Mouse (Mus musculus): Measurements from ENCODE around the gene Hmgb1.

The Hmgb1 gene

DNA sequence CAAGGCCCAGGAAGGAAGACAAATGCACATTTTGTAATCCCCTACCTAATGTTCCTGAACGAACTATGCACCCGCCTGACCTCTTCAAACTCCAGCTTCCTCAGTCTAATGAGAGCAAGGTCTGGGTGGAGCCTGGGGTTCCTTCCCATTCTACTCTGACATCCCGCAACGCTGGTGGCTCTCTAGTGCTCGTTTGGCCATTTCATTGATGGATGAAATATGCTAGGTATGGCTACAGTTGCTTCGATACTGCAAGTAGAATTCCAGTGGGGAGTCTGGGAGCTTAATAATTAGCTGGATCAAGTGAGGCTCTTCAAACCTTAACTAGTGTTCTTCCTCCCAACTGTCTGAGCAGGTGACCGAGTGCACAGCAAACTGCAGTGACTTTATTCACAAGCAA is 163.2 kb downstream of the Hmgb1 start:
- DNase-seq (ENCODE audit: low read depth, low spot score): no peak

- peak; percentile 32 for DNase-seq (ENCODE audit: low read depth, low spot score)
These were observed 163.6 kb downstream of the Hmgb1 start for GRCm38 (mm10) chr5:149020681-149021062.

- no peak for DNase-seq (ENCODE audit: low read depth, low spot score)
These were observed 164.1 kb downstream of the Hmgb1 start for GRCm38 (mm10) chr5:149020059-149020680.

- no peak for DNase-seq (ENCODE audit: low read depth, low spot score)
These were observed 166.4 kb downstream of the Hmgb1 start for GRCm38 (mm10) chr5:149017666-149018415.

DNA sequence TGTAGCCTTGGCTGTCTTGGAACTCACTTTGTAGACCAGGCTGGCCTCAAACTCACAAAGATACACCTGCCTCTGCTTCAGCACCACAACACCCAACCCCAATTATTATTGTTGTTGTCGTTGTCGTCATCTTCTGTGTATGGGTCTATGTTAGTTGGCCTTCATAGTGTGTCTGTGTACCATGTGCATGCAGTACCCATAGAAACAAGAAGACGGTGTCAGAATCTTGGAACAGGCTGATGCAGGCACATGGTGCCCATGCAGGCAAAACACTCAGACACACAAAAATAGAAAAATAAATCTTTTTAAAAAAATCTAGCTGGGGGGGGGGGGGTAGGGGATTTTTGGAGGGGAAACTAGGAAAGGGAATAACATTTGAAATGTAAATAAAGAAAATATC is 167.1 kb downstream of the Hmgb1 start:
- DNase-seq (ENCODE audit: low read depth, low spot score): no peak

- no peak for DNase-seq (ENCODE audit: low read depth, low spot score)
These were observed 168.0 kb downstream of the Hmgb1 start for GRCm38 (mm10) chr5:149016261-149016660.

DNA sequence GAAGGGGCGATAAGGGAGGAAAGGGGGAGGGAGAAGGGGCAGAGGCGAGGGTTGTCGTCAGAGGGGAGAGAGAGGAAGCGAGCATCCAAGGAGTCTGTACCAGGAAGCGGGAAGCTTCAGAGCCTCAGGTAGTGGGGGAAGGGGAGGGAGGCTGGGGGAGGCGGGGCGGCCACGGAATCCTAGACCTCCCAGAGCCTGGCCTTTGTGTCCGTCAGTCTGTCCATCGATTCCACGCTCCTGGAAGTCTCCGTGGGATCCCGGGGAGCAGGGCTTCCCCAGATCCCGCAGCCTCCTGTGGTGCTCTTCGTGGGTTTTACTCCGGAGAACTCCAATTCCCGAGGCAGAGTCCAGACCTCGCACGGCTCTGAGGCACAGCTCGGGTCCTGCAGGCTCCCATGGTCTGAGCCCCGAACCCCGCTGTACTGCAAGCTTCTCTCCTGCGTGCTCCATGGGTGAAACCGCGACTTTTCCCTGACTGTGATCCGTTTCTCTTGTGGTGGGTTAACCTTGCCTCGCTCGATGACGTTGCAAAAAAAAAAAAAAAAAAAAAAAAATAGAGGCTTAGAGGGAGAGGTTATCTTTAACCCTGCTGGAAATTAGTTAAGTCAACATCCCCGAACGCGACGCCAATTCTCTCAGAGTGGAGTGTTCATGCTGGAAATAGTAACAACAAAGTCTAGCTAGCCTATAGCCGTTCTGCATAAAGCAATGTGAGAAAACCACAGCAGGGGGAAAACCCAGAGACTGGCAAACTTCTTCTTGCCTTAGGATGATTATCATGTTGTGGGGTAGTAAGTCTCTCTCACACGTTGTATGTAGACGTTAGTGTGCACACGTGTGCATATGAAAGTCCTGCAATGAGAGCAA is 168.7 kb downstream of the Hmgb1 start:
- peak; percentile 57 for DNase-seq (ENCODE audit: low read depth, low spot score)

DNA sequence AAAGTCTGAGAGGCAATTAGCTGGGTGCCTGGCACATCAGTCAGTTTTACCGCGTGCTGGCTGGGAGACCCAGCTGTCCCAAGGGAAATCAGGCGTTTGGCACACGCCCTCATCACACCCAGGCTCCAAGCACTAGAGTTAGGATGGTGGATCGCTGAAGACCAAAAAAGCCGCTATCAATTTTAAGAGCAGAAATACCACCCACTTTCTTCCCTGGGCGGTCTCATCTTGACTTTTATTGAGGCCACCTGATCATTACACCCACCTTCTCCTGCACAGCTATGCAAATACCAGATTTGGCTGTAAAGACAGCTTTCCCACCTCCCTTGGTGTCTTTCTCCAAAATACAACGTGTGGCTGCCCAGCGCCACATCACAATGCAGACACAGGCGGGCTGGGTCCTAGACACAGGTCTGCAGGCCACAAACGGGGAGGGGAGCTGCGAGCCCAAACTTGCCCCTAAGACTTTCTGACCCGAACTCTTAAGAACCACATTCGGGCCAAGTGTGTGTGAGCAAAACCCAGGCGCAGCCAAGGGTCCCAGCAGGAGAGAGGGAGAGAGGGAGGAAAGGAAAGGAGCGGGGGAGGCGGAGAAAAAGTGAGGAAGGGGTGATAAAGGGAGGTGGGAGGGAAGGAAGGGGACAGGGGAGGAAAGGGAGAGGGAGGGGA is 169.6 kb downstream of the Hmgb1 start:
- peak; percentile 70 for DNase-seq (ENCODE audit: low read depth, low spot score)

GRCm38 (mm10) chr5:149013817-149014508 is 170.3 kb downstream of the Hmgb1 start:
- DNase-seq (ENCODE audit: low read depth, low spot score): no peak

GRCm38 (mm10) chr5:149009111-149009510 is 175.2 kb downstream of the Hmgb1 start:
- no peak for DNase-seq (ENCODE audit: low read depth, low spot score)

- no peak for DNase-seq (ENCODE audit: low read depth, low spot score)
These were observed 177.0 kb downstream of the Hmgb1 start for GRCm38 (mm10) chr5:149007295-149007646.

GRCm38 (mm10) chr5:149006362-149007294 is 177.7 kb downstream of the Hmgb1 start:
- DNase-seq (ENCODE audit: low read depth, low spot score): peak; percentile 99

GRCm38 (mm10) chr5:149005701-149006361 is 178.5 kb downstream of the Hmgb1 start:
- DNase-seq (ENCODE audit: low read depth, low spot score): peak; percentile 50

DNA sequence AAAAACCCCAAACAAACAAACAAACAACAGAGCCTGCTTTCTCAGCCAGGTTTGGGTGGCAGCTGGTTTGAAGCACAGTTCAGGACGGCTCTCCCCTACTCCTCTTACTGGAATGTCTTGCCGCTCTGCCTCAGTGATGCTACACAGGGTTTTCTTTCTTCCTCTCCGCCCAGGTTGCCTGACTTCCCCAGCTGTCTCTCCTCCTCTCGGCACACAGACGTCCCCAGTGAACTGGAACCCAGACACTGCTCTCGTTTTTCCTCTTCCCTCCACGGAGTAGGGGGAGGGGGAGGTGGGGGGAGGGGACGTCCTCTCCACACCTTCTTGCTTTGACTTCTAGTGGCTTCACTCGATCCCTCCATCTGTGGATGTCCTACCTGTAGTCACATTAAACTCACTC is 179.2 kb downstream of the Hmgb1 start:
- no peak for DNase-seq (ENCODE audit: low read depth, low spot score)

GRCm38 (mm10) chr5:149003137-149003536 is 181.2 kb downstream of the Hmgb1 start:
- DNase-seq (ENCODE audit: low read depth, low spot score): no peak

- no peak for DNase-seq (ENCODE audit: low read depth, low spot score)
These were observed 181.5 kb downstream of the Hmgb1 start for GRCm38 (mm10) chr5:149002803-149003115.

DNA sequence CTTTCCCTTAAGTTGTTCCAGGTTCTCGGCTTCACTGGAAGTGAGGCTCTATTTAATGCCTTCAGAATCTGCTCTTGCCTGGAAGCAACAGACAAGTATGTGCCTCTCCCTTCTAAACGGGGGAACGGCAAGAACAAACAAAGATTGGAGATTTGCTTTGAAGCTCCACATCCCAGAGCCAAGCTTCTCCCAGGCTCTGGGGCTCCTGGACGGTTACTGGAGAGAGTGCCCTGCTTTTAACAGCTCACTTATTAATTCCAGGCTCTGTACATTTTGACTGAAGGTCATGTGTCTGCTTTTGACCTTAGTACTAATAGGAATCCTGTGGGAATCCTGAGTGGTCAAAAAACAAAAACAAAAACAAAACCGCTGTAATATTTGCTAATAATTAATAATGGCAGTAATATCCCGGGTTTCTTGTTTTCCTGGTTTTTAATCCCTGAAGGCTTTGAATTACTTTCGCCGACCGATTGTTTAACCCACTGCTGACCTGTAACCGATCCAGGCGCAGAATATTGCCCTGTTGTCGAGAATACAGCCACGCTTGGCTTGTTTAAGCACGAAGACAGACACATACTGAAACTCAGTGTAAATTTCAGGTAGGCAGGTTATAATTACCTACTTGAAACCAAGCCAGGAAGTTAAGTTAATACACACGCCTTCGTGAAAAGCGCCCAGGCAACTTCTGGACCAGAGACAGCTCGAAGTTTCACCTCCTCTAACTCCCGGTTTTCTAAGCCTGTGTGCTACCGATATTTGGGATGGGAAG is 182.1 kb downstream of the Hmgb1 start:
- DNase-seq (ENCODE audit: low read depth, low spot score): no peak

DNA sequence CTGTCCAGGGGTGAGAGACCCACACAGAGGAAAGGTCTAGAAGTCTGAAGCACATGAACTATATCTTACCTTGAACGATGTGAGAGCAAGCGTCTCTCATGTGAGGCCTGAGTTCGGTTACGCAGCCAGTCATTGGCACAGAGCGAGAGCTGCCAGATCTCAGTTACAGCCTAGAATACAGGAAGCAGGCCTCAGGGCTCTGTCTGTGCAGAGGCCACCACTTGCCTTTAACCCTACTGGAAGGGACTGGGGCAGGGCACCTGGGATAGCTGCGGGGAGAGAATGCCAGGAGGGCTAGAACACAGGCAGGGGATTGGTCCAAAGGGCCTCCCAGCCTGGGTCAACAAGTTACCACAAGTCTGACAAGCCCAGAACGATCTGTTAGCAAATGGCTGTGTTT is 184.5 kb downstream of the Hmgb1 start:
- no peak for DNase-seq (ENCODE audit: low read depth, low spot score)

DNA sequence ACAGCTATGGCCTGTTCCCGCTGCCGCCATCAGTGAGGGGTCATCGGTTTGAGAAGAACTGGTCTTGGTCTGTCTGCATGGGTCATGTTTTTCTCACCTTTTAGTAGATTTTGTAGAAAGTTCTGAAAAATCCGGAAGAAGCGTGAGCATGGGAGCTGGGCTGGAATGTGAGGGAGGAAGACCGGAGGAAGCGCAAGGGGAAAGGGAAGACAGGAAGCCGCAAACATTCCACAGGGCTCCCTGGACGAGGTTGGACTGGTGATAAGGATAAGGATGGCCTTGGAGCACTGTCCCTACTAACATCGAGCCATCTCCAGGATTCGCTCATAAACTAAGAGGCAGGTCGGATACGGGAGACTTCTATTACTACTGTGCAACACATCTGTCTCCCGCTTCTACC is 185.8 kb downstream of the Hmgb1 start:
- no peak for DNase-seq (ENCODE audit: low read depth, low spot score)

Measured in brain, adult 2 months (tissue).